Mouse (Mus musculus): ENCODE measurements around the gene Adam19. TPM values are rescaled to one million over a fixed set of nuclear protein-coding genes. Genes with fewer than 3 reads are reported as not detected.

Adam19 gene
- polyA plus RNA-seq, 1 experiment from 2014 or later, result 6.5 TPM

DNA sequence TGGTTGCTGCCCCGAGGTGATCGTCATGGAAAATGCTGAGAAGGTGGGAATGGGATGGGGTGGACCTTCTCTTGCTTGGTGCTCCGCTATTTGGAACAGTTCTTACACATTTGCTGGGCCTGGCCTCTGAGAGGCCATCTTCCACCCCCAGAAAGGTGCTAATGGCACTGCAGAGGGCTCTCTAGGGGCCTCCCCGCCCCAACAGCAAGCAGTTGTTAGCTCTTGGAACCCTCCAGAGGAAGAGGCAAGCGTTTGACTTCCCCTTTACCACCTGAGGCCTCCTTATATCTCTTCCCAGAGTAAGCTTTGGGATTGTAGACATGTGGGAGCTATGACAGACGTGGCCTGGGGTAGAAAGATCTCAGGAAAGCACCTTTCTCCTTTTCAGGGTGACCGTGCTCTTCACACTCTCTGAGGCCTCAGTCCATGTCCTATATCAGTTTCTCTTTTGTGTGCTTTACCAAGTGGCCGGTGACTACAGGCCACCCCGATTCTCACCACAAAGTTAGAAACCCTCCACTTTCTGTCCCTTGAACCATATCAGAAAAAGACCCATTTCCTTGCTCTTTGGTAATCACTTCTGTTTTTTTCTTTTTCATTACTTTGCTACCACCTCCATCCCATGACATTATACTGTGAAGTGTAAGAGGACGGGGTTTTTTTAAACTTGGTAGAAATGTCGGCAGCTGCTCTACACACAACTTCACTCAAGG, 89.5 kb downstream of the Adam19 start:
- Histone ChIP-seq H3K9me3 (replicated peaks; ENCODE audit: low read length) (no peaks in the 10 kb centered on the region), H3K4me3 (replicated peaks; ENCODE audit: low read depth, low read length) (no peak overlapping the region), H3K4me2 (ENCODE audit: low read length) (no peak overlapping the region), H3K27ac (no peak overlapping the region), H3K9ac (ENCODE audit: low read depth, low read length) (no peak overlapping the region), H3K36me3 (ENCODE audit: insufficient read depth, low read length) (peaks cover 24% of the 10 kb centered on the region; the same call in 1 of the 2 replicates), H3K4me1 (replicated peaks; ENCODE audit: insufficient read depth, low read length) (no peaks in the 10 kb centered on the region), H3K27me3 (ENCODE audit: insufficient read depth, low read length) (no peaks in the 10 kb centered on the region)
- 88% methylated on average over 11 of the region's 11 CpGs for WGBS
- DNase-seq (ENCODE audit: low spot score), result no peak
- TF ChIP-seq CTCF (IDR thresholded peaks at IDR 0.05; ENCODE audit: low read depth), result no peak
- no peak for ATAC-seq (replicated peaks; ENCODE audit: low FRiP score, low read depth)

DNA sequence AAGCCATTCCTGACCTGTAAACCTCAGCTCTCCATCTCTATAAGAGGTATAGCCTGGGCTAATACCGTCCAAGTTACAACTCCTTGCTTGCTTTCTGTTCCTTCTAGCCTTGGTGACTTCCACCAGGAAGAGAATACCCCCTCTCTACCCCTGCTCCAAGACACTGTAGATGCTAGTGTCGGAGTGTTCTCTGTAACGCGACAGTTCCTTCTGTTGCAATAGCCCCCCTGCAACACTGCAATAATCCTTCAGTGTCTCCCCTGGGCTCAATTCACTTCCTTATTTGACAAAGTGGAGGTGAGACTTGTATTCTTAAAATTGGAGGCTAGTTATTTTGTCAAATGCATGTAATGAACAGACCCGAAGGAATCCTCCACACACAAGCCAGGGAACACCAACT, 90.8 kb downstream of the Adam19 start:
- no peak overlapping the region for H3K4me3 ChIP-seq (replicated peaks; ENCODE audit: low read depth, low read length)
- DNase-seq (ENCODE audit: low spot score) (no peak), ATAC-seq (replicated peaks; ENCODE audit: low FRiP score, low read depth) (no peak)
- no peaks in the 10 kb centered on the region for H3K4me1 ChIP-seq (replicated peaks; ENCODE audit: insufficient read depth, low read length)
- H3K36me3 ChIP-seq (ENCODE audit: insufficient read depth, low read length), result peaks cover 15% of the 10 kb centered on the region; the same call in 1 of the 2 replicates
- H3K9me3 ChIP-seq (replicated peaks; ENCODE audit: low read length), result no peaks in the 10 kb centered on the region
- 96% methylated on average over 5 of the region's 5 CpGs for WGBS
- H3K27me3 ChIP-seq (ENCODE audit: insufficient read depth, low read length), result no peaks in the 10 kb centered on the region
- H3K9ac ChIP-seq (ENCODE audit: low read depth, low read length), result no peak overlapping the region
- no peak overlapping the region for H3K4me2 ChIP-seq (ENCODE audit: low read length)
- no peak for TF ChIP-seq CTCF (IDR thresholded peaks at IDR 0.05; ENCODE audit: low read depth)
- no peak overlapping the region for H3K27ac ChIP-seq

DNA sequence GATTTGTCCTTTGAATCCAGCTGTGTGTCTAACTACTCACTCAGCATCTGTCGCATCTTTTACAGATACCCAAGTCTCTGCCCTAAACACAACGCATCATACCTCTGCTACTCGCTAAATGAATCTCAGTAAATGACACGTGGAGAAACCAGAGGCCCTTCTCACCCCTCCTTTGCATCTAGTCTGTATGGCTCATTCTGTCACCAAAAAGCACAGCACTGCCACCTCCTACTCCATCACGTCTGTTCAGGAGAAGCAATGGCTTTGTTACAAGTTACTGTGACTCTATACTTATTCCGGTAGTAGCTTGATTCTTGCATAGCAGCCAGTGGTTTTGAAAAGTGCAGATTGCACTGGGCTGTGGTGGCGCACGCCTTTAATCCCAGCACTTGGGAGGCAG, 101.2 kb downstream of the Adam19 start:
- TF ChIP-seq CTCF (IDR thresholded peaks at IDR 0.05; ENCODE audit: low read depth), result no peak
- H3K4me1 ChIP-seq (replicated peaks; ENCODE audit: insufficient read depth, low read length), result no peaks in the 10 kb centered on the region
- H3K27ac ChIP-seq, result no peak overlapping the region
- WGBS, result 92% methylated on average over 8 of the region's 8 CpGs
- H3K4me3 ChIP-seq (replicated peaks; ENCODE audit: low read depth, low read length), result no peak overlapping the region
- H3K9ac ChIP-seq (ENCODE audit: low read depth, low read length), result no peak overlapping the region
- ATAC-seq (replicated peaks; ENCODE audit: low FRiP score, low read depth), result no peak
- H3K27me3 ChIP-seq (ENCODE audit: insufficient read depth, low read length), result no peaks in the 10 kb centered on the region
- H3K36me3 ChIP-seq (ENCODE audit: insufficient read depth, low read length), result no peaks in the 10 kb centered on the region
- H3K9me3 ChIP-seq (replicated peaks; ENCODE audit: low read length), result no peaks in the 10 kb centered on the region
- DNase-seq (ENCODE audit: low spot score), result no peak
- H3K4me2 ChIP-seq (ENCODE audit: low read length), result no peak overlapping the region

DNA sequence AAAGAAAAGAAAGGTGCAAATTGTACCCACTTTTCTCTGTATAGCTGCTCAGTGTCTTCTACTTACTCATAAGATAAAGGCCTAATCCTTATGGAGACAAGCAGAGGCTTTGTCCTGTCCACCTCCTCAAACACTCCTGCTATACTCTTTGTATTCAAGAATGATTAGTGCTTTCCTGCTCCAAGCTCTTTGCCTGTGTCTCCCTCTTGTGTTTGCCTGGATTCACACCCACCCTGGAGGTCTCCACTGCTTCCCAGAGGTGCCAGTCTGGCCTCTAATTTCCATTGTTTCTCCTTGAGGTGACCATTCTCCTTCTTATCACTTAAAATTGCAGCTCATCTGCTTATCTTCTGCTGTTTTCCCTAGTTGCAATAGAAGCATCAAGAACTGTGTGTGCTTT, 101.7 kb downstream of the Adam19 start:
- Histone ChIP-seq H3K27me3 (ENCODE audit: insufficient read depth, low read length) (no peaks in the 10 kb centered on the region), H3K4me1 (replicated peaks; ENCODE audit: insufficient read depth, low read length) (no peaks in the 10 kb centered on the region), H3K36me3 (ENCODE audit: insufficient read depth, low read length) (no peaks in the 10 kb centered on the region), H3K4me3 (replicated peaks; ENCODE audit: low read depth, low read length) (no peak overlapping the region), H3K9me3 (replicated peaks; ENCODE audit: low read length) (no peaks in the 10 kb centered on the region), H3K27ac (no peak overlapping the region), H3K4me2 (ENCODE audit: low read length) (no peak overlapping the region), H3K9ac (ENCODE audit: low read depth, low read length) (no peak overlapping the region)
- ATAC-seq (replicated peaks; ENCODE audit: low FRiP score, low read depth), result no peak
- peak; percentile 59 for TF ChIP-seq CTCF (IDR thresholded peaks at IDR 0.05; ENCODE audit: low read depth)
- DNase-seq (ENCODE audit: low spot score), result peak; percentile 46

DNA sequence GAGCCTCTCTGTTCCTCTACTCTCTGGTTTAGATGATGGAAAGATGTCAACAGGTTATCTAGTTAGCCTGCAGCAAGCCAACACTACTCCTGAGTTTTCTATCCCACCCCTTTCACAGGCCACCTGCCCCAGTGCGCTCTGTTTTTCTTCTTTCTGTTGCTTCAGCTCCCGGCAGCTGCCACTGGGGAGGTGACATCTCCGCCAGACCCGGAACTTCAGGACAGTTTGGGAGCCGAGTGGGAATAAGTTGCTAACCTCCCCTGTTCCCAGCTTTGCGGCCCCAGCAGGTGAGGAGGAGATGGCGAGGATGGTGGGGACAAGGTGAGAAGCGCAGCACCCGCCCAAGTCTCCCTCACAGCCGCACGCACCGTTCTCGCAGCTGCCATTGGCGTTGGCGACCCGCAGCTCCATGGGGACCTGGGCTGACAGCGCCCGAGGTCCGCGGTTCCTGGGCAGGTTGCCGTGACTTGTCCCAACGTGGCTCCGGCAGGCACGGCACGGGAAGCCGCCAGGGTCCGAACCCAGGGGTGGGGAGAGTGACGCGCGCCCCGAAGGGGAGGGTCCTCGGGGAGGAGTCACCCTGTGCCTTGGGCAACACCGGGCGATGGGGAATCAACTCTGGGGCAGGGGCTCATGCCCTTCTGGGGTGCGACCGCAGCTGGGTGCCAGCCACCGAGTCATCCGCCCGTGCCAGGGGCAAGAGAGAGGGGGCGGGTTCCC, 110.2 kb downstream of the Adam19 start, which contains the start of gene Nipal4:
Gene Nipal4, minus strand, starts transcription at position 643 of the 720 bp plus-strand sequence.
- H3K27me3 ChIP-seq (ENCODE audit: insufficient read depth, low read length), result no peaks in the 10 kb centered on the region
- H3K4me1 ChIP-seq (replicated peaks; ENCODE audit: insufficient read depth, low read length), result no peaks in the 10 kb centered on the region
- peak within 1 kb of the TSS; percentile 47 for H3K9ac ChIP-seq (ENCODE audit: low read depth, low read length)
- ATAC-seq (replicated peaks; ENCODE audit: low FRiP score, low read depth) (peak; percentile 52; the same call in 1 of the 2 replicates), DNase-seq (ENCODE audit: low spot score) (peak; percentile 18)
- peak within 1 kb of the TSS; percentile 94 for H3K4me2 ChIP-seq (ENCODE audit: low read length)
- H3K4me3 ChIP-seq (replicated peaks; ENCODE audit: low read depth, low read length), result peak within 1 kb of the TSS; percentile 53
- H3K9me3 ChIP-seq (replicated peaks; ENCODE audit: low read length), result no peaks in the 10 kb centered on the region
- TF ChIP-seq CTCF (IDR thresholded peaks at IDR 0.05; ENCODE audit: low read depth), result no peak
- H3K27ac ChIP-seq, result no peak within 1 kb of the TSS
- 1% methylated on average over 35 of the region's 40 CpGs for WGBS
- no peaks in the 10 kb centered on the region for H3K36me3 ChIP-seq (ENCODE audit: insufficient read depth, low read length)

DNA sequence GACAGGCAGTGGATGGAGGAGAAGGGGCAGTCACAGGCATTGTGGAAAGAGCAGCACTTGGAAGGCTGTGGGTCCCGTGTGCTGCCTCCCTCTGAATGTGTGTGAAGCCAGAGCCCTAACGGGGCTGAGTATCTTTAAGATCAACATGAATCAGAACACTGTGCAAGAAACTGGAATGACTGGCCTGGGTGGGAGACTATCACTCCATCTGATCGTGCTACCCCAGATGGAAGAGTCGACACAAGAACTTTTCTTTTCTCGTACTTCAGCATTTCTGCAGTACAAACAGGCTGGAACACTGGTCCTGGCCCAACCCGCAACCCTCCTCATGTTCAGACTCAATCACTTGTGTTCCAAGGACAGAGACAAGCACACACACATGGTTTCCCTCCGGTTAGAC, 112.7 kb downstream of the Adam19 start:
- ATAC-seq (replicated peaks; ENCODE audit: low FRiP score, low read depth) (no peak), DNase-seq (ENCODE audit: low spot score) (no peak)
- no peaks in the 10 kb centered on the region for H3K4me1 ChIP-seq (replicated peaks; ENCODE audit: insufficient read depth, low read length)
- H3K36me3 ChIP-seq (ENCODE audit: insufficient read depth, low read length), result no peaks in the 10 kb centered on the region
- TF ChIP-seq CTCF (IDR thresholded peaks at IDR 0.05; ENCODE audit: low read depth), result no peak
- H3K27ac ChIP-seq, result no peak overlapping the region
- H3K27me3 ChIP-seq (ENCODE audit: insufficient read depth, low read length), result no peaks in the 10 kb centered on the region
- H3K4me3 ChIP-seq (replicated peaks; ENCODE audit: low read depth, low read length), result no peak overlapping the region
- 82% methylated on average over 7 of the region's 7 CpGs for WGBS
- H3K4me2 ChIP-seq (ENCODE audit: low read length), result no peak overlapping the region
- H3K9me3 ChIP-seq (replicated peaks; ENCODE audit: low read length), result no peaks in the 10 kb centered on the region
- no peak overlapping the region for H3K9ac ChIP-seq (ENCODE audit: low read depth, low read length)
